Mouse (Mus musculus) urinary bladder, postnatal 4 days (tissue): ENCODE data around the gene C1qtnf6.
A peak's percentile ranks its signal among the peaks of the same experiment; 100 is the strongest.

ENCODE experiments used
- DNase-seq, 2 experiments: peaks; one replicate each; pipeline ENCODE4 v3.0.0; 2021 to 2022; ENCODE audit warnings: low spot score in 2 of 2

C1qtnf6 gene

GRCm38 (mm10) chr15:78514393-78515146, 16.6 kb downstream of the C1qtnf6 start:
- peak; percentile 41 to 78 for DNase-seq

DNA sequence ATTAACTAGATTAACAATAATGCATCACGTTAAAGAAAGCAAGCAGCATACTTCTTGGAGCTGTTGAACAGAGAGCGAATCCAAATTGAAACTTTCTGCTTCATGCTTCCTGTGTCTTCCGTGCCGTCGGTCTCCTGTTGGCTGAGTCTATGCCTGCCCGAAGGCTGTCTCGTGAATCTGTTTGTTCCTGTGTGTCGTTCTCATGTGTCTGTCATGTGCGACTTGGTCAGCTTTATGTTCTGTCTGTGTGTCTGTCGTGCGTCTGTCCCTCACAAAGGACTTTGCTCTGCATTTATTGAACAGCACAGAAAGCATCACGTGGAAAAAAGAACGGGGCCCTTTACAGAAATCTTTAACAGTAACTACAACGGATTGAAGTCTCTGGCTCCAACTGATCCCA, 18.2 kb downstream of the C1qtnf6 start:
- no peak for DNase-seq

DNA sequence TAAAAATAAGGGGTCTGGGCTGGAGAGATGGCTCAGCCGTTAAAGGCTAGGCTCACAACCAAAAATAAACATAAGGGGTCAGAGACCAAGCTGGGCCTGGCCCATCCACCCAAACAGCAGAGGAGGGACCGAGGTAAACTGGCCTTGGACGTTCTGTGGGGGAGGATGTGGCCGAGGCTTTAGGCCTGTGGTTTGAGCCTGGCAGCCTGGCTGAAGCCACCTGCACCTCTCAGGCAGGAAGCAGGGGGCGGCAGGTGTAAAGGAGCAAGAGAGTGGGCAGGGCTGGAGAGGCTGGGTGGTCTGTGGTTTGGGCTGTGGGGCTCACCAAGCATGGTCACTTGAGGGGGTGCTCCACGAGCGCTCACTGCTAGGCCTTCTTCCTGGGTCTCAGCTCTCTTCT, 19.3 kb downstream of the C1qtnf6 start:
- no peak for DNase-seq

DNA sequence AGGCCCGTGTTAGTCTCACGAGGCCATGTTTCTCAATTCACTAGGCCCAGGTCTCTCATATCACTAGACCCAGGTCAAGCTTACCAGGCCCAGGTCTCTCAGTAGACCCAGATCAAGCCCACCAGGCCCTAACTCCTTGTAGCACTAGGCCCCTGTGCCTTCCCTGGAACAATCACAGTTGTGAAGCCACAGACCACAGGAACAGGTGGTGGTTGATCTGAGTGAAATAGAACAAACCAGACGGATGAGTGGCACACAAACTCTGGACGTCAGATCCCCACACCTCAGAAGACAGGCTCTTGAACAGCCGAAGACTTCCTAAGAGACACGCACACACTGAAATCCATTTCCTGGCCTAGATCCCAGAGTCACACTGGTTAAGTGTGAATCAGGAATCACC, 20.5 kb downstream of the C1qtnf6 start:
- DNase-seq: no peak

DNA sequence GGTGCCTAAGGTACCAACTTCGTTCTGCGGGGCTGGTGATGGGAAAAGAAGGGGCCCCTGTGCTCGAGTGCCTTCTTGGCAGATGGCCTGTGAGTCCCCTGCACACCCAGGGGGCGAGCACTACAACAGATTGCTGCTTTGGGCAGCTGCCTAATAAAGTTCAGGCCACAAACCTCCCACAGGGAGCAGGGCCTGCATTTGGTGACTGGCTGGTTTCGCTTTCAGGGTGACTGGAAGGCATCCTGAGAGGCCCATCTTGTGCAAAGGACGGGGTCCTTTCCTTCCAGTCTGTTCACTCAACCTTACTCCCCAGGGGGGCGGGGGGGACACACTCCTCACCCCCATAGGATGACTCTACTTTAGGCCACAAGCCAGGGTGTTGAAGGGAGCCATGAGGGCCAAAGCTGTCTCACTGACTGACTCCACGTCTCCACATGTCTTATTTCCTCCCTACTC, 21.1 kb downstream of the C1qtnf6 start:
- no peak for DNase-seq

DNA sequence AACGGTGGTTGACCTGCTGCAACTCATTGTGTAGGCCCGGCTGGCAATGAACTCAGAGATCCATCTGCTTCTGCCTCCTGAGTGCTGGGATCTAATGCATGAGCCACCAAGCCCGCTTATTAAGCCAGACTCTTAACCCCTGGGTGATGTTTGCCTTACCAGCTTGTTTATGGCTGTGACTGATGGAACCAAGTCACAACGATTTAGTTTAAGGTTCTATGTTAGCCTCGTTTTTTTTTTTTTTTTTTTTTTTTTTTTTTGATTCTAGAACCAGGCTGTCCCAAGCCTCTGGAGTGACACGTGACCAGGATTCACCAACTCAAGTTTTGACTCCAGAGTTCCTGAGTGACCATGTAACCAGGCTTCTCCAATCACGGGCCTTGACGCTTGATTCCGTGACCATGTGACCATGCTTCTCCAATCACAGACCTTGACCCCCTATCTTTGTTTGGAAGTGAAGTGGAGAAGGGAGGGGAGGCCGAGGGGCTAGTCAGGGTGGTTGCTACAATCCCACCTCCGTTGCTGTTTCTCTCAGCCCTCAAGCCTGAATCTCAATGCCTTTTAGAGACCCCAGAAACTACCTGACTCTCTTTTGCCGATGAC, 21.8 kb downstream of the C1qtnf6 start:
- no peak for DNase-seq

DNA sequence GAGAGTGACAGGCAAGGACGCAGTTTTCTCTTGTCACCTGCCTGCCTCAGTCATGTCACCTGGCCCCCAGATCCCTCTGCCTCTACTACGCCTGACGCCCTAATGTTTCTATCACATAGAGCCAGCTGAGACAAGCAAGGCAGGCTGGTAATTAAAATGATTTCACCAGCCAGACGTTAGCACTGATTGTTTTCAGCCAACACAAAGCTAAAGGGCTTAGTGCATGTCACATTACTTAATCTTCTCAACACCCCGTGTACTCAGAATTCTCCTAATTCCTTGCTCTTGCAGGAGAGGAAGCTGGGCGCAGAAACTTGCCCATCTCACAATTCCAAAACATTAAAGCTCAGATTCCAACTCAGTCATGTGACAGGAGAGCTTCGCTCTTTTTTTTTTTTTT, 22.8 kb downstream of the C1qtnf6 start:
- no peak for DNase-seq

GRCm38 (mm10) chr15:78505541-78505940, 25.7 kb downstream of the C1qtnf6 start:
- DNase-seq: no peak

GRCm38 (mm10) chr15:78504816-78505215, 26.4 kb downstream of the C1qtnf6 start:
- DNase-seq: no peak

DNA sequence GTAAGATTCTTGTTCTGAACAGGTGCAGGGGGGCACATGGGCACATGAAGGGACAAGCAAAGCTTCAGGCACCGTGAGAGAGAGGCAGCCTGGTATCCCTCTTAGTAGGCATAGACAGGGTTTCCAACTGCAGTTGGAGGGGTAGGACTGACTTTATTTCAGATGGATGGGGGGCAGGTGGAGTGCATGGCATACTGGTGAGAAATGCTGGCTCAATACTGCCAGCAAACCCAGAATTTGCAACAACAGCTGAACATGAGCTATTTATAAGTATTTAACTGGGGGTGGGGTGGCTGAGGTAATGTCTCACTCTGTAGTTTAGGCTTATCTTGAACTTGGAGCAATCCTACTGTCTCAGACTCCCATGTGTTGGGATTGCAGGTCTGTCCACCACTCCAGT, 27.2 kb downstream of the C1qtnf6 start:
- no peak for DNase-seq

GRCm38 (mm10) chr15:78502437-78503132, 28.6 kb downstream of the C1qtnf6 start:
- DNase-seq: no peak

DNA sequence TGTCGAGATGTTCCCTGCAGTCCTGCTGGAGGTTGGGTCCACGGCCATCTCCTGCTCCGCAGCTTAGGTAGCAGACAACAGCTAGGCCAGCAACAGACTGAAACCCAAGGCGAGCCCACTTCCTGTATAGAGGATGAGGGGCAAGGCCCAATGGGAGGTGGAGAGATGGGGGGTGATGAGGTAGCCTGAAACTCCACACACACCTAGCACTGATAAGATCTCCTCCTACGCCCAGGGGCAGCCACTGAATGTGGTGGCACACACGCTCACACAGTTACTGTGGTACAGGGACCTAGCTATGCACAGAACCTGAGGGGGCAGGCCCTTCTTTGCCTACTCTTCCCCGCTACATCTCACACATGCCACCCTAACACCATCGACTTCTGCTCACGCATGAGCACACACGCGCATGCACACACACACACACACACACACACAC, 36.2 kb downstream of the C1qtnf6 start, which contains the start of gene Il2rb:
Gene Il2rb, minus strand, starts transcription at position 304 of the 439 bp plus-strand sequence.
- DNase-seq: no peak

DNA sequence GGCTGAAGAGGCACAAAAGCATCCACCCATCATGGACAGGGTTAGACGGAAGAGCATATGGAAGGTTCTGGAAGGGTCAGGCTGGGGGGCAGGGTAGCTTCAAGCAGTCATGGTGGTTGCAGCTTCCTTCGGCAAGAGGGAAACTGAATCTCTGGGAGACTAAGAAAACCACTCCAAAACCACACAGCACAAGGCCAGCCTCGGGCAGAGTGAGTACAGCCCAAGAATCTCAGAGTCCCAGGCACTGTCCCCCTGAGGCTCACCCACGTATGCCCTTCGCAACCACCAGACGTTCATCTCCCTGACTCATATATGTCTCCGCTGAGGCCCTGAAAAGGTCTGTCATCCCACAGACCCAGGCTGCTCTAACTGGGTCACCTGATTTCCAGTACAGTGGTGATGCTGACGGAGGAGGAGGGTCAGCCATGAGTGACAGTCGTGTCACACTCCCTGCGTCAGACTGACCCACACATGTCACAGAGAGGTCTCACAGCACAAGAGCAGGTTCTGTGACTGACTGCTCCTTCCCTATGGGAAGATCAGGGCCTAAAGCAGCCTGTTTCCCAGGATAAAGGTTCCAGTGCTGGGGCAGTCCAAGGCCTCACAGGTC, 37.7 kb downstream of the C1qtnf6 start:
- no peak for DNase-seq

- no peak for DNase-seq
Measured at GRCm38 (mm10) chr15:78491301-78491700, 39.9 kb downstream of the C1qtnf6 start.

DNA sequence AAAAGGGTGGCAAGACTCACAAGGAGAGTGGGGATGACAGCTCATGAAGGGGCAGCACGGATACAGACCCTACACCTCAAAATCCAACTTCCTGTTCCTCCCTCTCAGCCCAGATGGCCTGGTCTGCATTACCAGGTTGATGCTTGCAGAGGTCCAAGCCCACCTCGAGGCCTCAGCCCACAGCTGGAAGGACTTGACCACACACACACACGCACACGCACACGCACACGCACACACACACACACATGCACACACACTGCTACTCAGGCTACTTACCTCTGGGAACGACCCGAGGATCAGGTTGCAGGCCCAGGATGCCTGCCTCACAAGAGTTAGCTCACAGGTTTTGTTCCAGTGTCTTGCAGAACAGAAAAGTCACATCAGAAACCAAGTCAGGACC, 41.3 kb downstream of the C1qtnf6 start:
- DNase-seq: no peak

GRCm38 (mm10) chr15:78489248-78489647, 42.0 kb downstream of the C1qtnf6 start:
- DNase-seq: no peak

DNA sequence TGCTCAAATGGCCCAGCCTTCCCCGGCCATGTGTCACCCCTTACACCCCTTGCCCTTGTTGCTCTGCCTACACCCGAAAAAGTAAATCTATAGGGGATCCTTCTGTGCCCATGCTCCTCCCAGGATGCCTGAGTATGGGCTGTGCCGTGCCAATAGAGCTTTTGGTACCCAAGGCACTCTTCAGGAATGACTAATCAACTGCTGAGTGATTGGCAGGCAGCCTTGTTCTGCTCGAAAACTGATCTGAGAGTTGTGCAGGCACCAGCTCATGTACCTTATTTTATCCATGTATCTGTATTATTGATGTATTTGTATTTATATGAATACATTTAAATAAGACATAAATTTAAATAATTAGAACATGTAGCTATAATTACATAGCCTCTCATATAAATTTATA, 44.1 kb downstream of the C1qtnf6 start:
- no peak for DNase-seq

- no peak for DNase-seq
Measured at GRCm38 (mm10) chr15:78486564-78486963, 44.7 kb downstream of the C1qtnf6 start.

DNA sequence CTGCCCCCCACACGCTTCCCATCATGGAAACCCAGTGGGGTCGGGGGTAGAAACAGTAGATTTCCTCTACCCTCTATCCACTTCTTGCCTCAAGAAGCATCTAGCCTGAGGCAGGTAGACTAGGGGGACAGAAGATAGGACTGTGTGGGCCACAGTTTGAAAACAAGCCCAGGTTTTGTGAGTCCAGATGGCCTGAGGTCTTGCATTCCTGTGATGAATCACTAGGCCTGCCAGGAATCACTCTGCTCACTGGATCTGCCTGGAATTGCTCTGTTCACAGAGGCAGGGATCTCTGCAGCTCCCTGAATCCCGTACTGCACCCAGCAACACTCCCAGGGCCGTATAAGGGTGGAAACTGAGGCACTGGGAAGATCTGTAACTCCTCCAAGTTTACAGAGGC, 47.9 kb downstream of the C1qtnf6 start:
- no peak for DNase-seq

DNA sequence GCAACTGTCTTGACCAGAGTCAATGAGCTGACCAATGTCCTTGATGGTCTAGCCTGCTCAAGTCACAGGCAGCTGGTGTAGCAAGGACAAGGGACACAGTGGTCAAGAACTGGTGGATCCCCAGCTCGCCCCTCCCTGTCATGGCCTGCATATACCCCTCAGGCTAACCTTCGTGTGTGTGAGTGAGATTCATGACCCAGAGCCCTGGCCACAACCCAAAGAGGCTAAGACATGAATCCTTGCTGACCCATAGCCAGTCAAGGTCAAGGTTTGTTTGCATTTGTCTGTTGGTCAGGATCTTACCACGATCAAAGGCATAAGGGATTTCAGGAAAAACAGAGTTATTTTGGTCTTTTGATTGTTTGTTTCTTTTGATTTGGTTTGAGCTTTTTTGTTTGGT, 48.7 kb downstream of the C1qtnf6 start:
- DNase-seq: no peak

GRCm38 (mm10) chr15:78481448-78482000, 49.7 kb downstream of the C1qtnf6 start:
- no peak for DNase-seq

- no peak for DNase-seq
Measured at GRCm38 (mm10) chr15:78480991-78481390, 50.2 kb downstream of the C1qtnf6 start.
